Mouse (Mus musculus): Measurements from ENCODE around the gene Wdfy3. TPM values are rescaled to one million over a fixed set of nuclear protein-coding genes. Genes with fewer than 3 reads are reported as not detected.
A peak's percentile ranks its signal among the peaks of the same experiment; 100 is the strongest.

Gene Wdfy3
- polyA plus RNA-seq, 1 experiment from 2014 or later = 29.2 TPM

GRCm38 (mm10) chr5:101958941-101959340 is 110.8 kb downstream of the Wdfy3 start:
- Histone ChIP-seq H3K27me3 (ENCODE audit: control insufficient read depth, insufficient read depth, low read length) (no peaks in the 10 kb centered on the region), H3K27ac (ENCODE audit: low read depth, low read length) (no peak overlapping the region), H3K9me3 (ENCODE audit: control insufficient read depth, low read length) (no peaks in the 10 kb centered on the region), H3K36me3 (ENCODE audit: control insufficient read depth, insufficient read depth, low read length) (peaks cover 2% of the 10 kb centered on the region; the same call in 1 of the 2 replicates), H3K4me3 (ENCODE audit: low read depth, low read length) (no peak overlapping the region), H3K4me1 (replicated peaks; ENCODE audit: control insufficient read depth, insufficient read depth, low read length) (no peaks in the 10 kb centered on the region), H3K4me2 (ENCODE audit: low read depth, low read length, severe bottlenecking) (no peak overlapping the region), H3K9ac (ENCODE audit: low read length) (no peak overlapping the region)
- no peak for ATAC-seq (replicated peaks; ENCODE audit: low FRiP score)
- DNase-seq (ENCODE audit: low spot score) = no peak
- WGBS = 99% methylated on average over 4 of the region's 4 CpGs

DNA sequence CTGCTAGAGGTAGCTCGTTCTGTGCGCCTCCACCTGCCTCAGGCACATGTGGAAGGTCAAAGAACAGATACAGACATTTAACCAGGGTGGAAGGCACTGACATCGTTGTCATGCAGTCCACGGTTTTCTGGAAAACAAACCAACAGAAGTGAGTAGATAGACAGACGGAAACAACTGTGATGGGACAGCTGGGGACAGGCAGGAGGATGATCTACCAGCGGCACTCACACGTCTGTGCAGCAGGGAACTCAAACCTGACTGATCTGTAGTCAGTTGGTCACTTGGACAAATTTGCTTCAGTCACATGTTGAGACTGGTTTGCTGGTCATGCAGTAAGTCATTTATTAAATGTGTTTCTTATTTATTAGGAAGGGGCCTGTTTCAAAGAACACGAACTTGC is 112.3 kb downstream of the Wdfy3 start:
- DNase-seq (ENCODE audit: low spot score) (no peak), ATAC-seq (replicated peaks; ENCODE audit: low FRiP score) (no peak)
- Histone ChIP-seq H3K4me1 (replicated peaks; ENCODE audit: control insufficient read depth, insufficient read depth, low read length) (no peaks in the 10 kb centered on the region), H3K27me3 (ENCODE audit: control insufficient read depth, insufficient read depth, low read length) (no peaks in the 10 kb centered on the region), H3K9ac (ENCODE audit: low read length) (no peak overlapping the region), H3K27ac (ENCODE audit: low read depth, low read length) (no peak overlapping the region), H3K4me2 (ENCODE audit: low read depth, low read length, severe bottlenecking) (no peak overlapping the region), H3K9me3 (ENCODE audit: control insufficient read depth, low read length) (no peaks in the 10 kb centered on the region), H3K4me3 (ENCODE audit: low read depth, low read length) (no peak overlapping the region), H3K36me3 (ENCODE audit: control insufficient read depth, insufficient read depth, low read length) (peaks cover 2% of the 10 kb centered on the region; the same call in 1 of the 2 replicates)
- 92% methylated on average over 8 of the region's 8 CpGs for WGBS

- WGBS = 93% methylated on average over 16 of the region's 16 CpGs
- Histone ChIP-seq H3K4me1 (replicated peaks; ENCODE audit: control insufficient read depth, insufficient read depth, low read length) (no peaks in the 10 kb centered on the region), H3K27ac (ENCODE audit: low read depth, low read length) (no peak overlapping the region), H3K9me3 (ENCODE audit: control insufficient read depth, low read length) (no peaks in the 10 kb centered on the region), H3K4me2 (ENCODE audit: low read depth, low read length, severe bottlenecking) (no peak overlapping the region), H3K36me3 (ENCODE audit: control insufficient read depth, insufficient read depth, low read length) (peaks cover 5% of the 10 kb centered on the region; the same call in 1 of the 2 replicates), H3K4me3 (ENCODE audit: low read depth, low read length) (no peak overlapping the region), H3K27me3 (ENCODE audit: control insufficient read depth, insufficient read depth, low read length) (no peaks in the 10 kb centered on the region), H3K9ac (ENCODE audit: low read length) (no peak overlapping the region)
- no peak for ATAC-seq (replicated peaks; ENCODE audit: low FRiP score)
- no peak for DNase-seq (ENCODE audit: low spot score)
These were observed 115.1 kb downstream of the Wdfy3 start for GRCm38 (mm10) chr5:101954393-101955340.

DNA sequence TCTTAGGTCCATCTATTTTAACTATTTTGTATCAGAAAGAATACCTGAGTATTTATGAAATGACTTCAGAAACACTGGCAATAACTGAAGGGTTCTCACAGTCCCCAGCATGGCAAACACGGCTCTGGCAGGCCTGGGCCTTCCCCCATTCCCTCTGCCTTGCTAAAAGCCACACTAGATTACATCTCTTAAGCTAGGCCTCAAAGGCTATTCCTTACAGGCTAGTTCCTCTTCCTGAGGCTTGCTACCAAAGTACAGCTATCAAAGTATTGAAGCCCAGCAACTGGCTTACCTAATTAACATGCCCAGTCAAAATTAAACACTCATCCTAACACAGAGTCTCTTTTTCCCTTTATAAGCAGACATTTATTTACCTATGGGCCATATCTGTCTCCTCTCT is 117.8 kb downstream of the Wdfy3 start:
- DNase-seq (ENCODE audit: low spot score) = no peak
- no peak overlapping the region for H3K4me2 ChIP-seq (ENCODE audit: low read depth, low read length, severe bottlenecking)
- no peak overlapping the region for H3K4me3 ChIP-seq (ENCODE audit: low read depth, low read length)

GRCm38 (mm10) chr5:101949323-101949722 is 120.4 kb downstream of the Wdfy3 start:
- H3K4me2 ChIP-seq (ENCODE audit: low read depth, low read length, severe bottlenecking) = no peak overlapping the region
- no peaks in the 10 kb centered on the region for H3K4me1 ChIP-seq (replicated peaks; ENCODE audit: control insufficient read depth, insufficient read depth, low read length)
- H3K36me3 ChIP-seq (ENCODE audit: control insufficient read depth, insufficient read depth, low read length) = peaks cover 12% of the 10 kb centered on the region
- H3K9me3 ChIP-seq (ENCODE audit: control insufficient read depth, low read length) = no peaks in the 10 kb centered on the region
- no peaks in the 10 kb centered on the region for H3K27me3 ChIP-seq (ENCODE audit: control insufficient read depth, insufficient read depth, low read length)
- DNase-seq (ENCODE audit: low spot score) (no peak), ATAC-seq (replicated peaks; ENCODE audit: low FRiP score) (no peak)
- H3K27ac ChIP-seq (ENCODE audit: low read depth, low read length) = no peak overlapping the region
- no peak overlapping the region for H3K9ac ChIP-seq (ENCODE audit: low read length)
- WGBS = 83% methylated on average over 8 of the region's 8 CpGs
- H3K4me3 ChIP-seq (ENCODE audit: low read depth, low read length) = no peak overlapping the region

More for the DNA sequence above, 117.8 kb downstream of the Wdfy3 start:
- no peak for ATAC-seq (replicated peaks; ENCODE audit: low FRiP score)
- 92% methylated on average over 1 of the region's 1 CpGs for WGBS
- no peaks in the 10 kb centered on the region for H3K27me3 ChIP-seq (ENCODE audit: control insufficient read depth, insufficient read depth, low read length)
- H3K4me1 ChIP-seq (replicated peaks; ENCODE audit: control insufficient read depth, insufficient read depth, low read length) = no peaks in the 10 kb centered on the region
- peaks cover 12% of the 10 kb centered on the region for H3K36me3 ChIP-seq (ENCODE audit: control insufficient read depth, insufficient read depth, low read length)
- H3K27ac ChIP-seq (ENCODE audit: low read depth, low read length) = no peak overlapping the region
- no peaks in the 10 kb centered on the region for H3K9me3 ChIP-seq (ENCODE audit: control insufficient read depth, low read length)
- no peak overlapping the region for H3K9ac ChIP-seq (ENCODE audit: low read length)

DNA sequence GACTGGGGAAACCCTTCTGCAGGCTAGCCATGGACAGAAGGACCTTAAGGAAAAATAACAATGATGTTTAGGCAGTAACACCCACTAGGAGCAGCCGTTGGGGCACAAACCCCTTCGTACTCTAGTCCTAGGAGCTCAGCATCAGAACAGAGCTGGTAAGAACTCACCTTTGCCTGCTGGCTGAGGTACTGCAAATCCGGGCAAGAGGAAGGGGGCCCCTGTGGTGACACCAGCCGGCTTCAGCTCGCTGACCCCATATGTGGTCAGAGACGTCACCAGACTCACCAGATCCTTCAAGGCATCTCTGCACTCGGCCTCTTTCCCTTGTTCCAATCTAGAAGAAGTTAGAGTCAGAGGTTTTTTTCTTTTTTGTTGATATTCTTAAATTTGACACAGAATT is 121.1 kb downstream of the Wdfy3 start:
- no peak overlapping the region for H3K27ac ChIP-seq (ENCODE audit: low read depth, low read length)
- no peak overlapping the region for H3K9ac ChIP-seq (ENCODE audit: low read length)
- ATAC-seq (replicated peaks; ENCODE audit: low FRiP score) (no peak), DNase-seq (ENCODE audit: low spot score) (peak; percentile 35)
- no peaks in the 10 kb centered on the region for H3K27me3 ChIP-seq (ENCODE audit: control insufficient read depth, insufficient read depth, low read length)
- no peak overlapping the region for H3K4me3 ChIP-seq (ENCODE audit: low read depth, low read length)
- 93% methylated on average over 7 of the region's 7 CpGs for WGBS
- peaks cover 12% of the 10 kb centered on the region for H3K36me3 ChIP-seq (ENCODE audit: control insufficient read depth, insufficient read depth, low read length)
- no peak overlapping the region for H3K4me2 ChIP-seq (ENCODE audit: low read depth, low read length, severe bottlenecking)
- no peaks in the 10 kb centered on the region for H3K4me1 ChIP-seq (replicated peaks; ENCODE audit: control insufficient read depth, insufficient read depth, low read length)
- H3K9me3 ChIP-seq (ENCODE audit: control insufficient read depth, low read length) = no peaks in the 10 kb centered on the region

GRCm38 (mm10) chr5:101945731-101946130 is 124.0 kb downstream of the Wdfy3 start:
- H3K27me3 ChIP-seq (ENCODE audit: control insufficient read depth, insufficient read depth, low read length) = no peaks in the 10 kb centered on the region
- no peaks in the 10 kb centered on the region for H3K4me1 ChIP-seq (replicated peaks; ENCODE audit: control insufficient read depth, insufficient read depth, low read length)
- no peak for ATAC-seq (replicated peaks; ENCODE audit: low FRiP score)
- no peak for DNase-seq (ENCODE audit: low spot score)
- 94% methylated on average over 5 of the region's 5 CpGs for WGBS
- no peak overlapping the region for H3K4me3 ChIP-seq (ENCODE audit: low read depth, low read length)
- peaks cover 12% of the 10 kb centered on the region for H3K36me3 ChIP-seq (ENCODE audit: control insufficient read depth, insufficient read depth, low read length)
- no peak overlapping the region for H3K27ac ChIP-seq (ENCODE audit: low read depth, low read length)
- H3K9me3 ChIP-seq (ENCODE audit: control insufficient read depth, low read length) = no peaks in the 10 kb centered on the region
- H3K4me2 ChIP-seq (ENCODE audit: low read depth, low read length, severe bottlenecking) = no peak overlapping the region
- no peak overlapping the region for H3K9ac ChIP-seq (ENCODE audit: low read length)

- Histone ChIP-seq H3K4me3 (ENCODE audit: low read depth, low read length) (no peak overlapping the region), H3K27ac (ENCODE audit: low read depth, low read length) (no peak overlapping the region), H3K4me1 (replicated peaks; ENCODE audit: control insufficient read depth, insufficient read depth, low read length) (no peaks in the 10 kb centered on the region), H3K27me3 (ENCODE audit: control insufficient read depth, insufficient read depth, low read length) (no peaks in the 10 kb centered on the region), H3K9ac (ENCODE audit: low read length) (no peak overlapping the region), H3K9me3 (ENCODE audit: control insufficient read depth, low read length) (no peaks in the 10 kb centered on the region), H3K36me3 (ENCODE audit: control insufficient read depth, insufficient read depth, low read length) (peaks cover 4% of the 10 kb centered on the region; the same call in 1 of the 2 replicates), H3K4me2 (ENCODE audit: low read depth, low read length, severe bottlenecking) (no peak overlapping the region)
- DNase-seq (ENCODE audit: low spot score) = no peak
- ATAC-seq (replicated peaks; ENCODE audit: low FRiP score) = no peak
- WGBS = 95% methylated on average over 13 of the region's 13 CpGs
These were observed 131.7 kb downstream of the Wdfy3 start for GRCm38 (mm10) chr5:101937909-101938596.
